Mouse (Mus musculus): ENCODE measurements at regions not wholly inside any gene's neighbourhood (a gene's known extent, or its start where the extent isn't known, plus 50 kb on each side); places are given as distances from the start of the nearest gene placed in this dataset.

GRCm38 (mm10) chr15:62098791-62099660 is 1176.2 kb upstream of the A1bg start:
- H3K9ac ChIP-seq (ENCODE audit: low read depth, low read length) = no peak overlapping the region
- no peak overlapping the region for H3K4me2 ChIP-seq (ENCODE audit: low read length)
- DNase-seq (ENCODE audit: low spot score) = no peak
- WGBS = 61% methylated on average over 16 of the region's 16 CpGs
- no peak for TF ChIP-seq CTCF (IDR thresholded peaks at IDR 0.05; ENCODE audit: low read depth)
- no peaks in the 10 kb centered on the region for H3K27me3 ChIP-seq (ENCODE audit: insufficient read depth, low read length)
- ATAC-seq (replicated peaks; ENCODE audit: low FRiP score, low read depth) = no peak
- H3K4me3 ChIP-seq (replicated peaks; ENCODE audit: low read depth, low read length) = no peak overlapping the region
- H3K27ac ChIP-seq = no peak overlapping the region
- no peaks in the 10 kb centered on the region for H3K9me3 ChIP-seq (replicated peaks; ENCODE audit: low read length)
- no peaks in the 10 kb centered on the region for H3K4me1 ChIP-seq (replicated peaks; ENCODE audit: insufficient read depth, low read length)
- no peaks in the 10 kb centered on the region for H3K36me3 ChIP-seq (ENCODE audit: insufficient read depth, low read length)

GRCm38 (mm10) chr15:62096778-62097177 is 1174.0 kb upstream of the A1bg start:
- Histone ChIP-seq H3K4me1 (replicated peaks; ENCODE audit: insufficient read depth, low read length) (peaks cover 5% of the 10 kb centered on the region; the same call in 1 of the 2 replicates), H3K9me3 (replicated peaks; ENCODE audit: low read length) (no peaks in the 10 kb centered on the region), H3K9ac (ENCODE audit: low read depth, low read length) (no peak overlapping the region), H3K27ac (no peak overlapping the region), H3K4me3 (replicated peaks; ENCODE audit: low read depth, low read length) (no peak overlapping the region), H3K36me3 (ENCODE audit: insufficient read depth, low read length) (no peaks in the 10 kb centered on the region), H3K4me2 (ENCODE audit: low read length) (no peak overlapping the region), H3K27me3 (ENCODE audit: insufficient read depth, low read length) (no peaks in the 10 kb centered on the region)
- no peak for DNase-seq (ENCODE audit: low spot score)
- 89% methylated on average over 7 of the region's 7 CpGs for WGBS
- no peak for TF ChIP-seq CTCF (IDR thresholded peaks at IDR 0.05; ENCODE audit: low read depth)
- ATAC-seq (replicated peaks; ENCODE audit: low FRiP score, low read depth) = no peak

DNA sequence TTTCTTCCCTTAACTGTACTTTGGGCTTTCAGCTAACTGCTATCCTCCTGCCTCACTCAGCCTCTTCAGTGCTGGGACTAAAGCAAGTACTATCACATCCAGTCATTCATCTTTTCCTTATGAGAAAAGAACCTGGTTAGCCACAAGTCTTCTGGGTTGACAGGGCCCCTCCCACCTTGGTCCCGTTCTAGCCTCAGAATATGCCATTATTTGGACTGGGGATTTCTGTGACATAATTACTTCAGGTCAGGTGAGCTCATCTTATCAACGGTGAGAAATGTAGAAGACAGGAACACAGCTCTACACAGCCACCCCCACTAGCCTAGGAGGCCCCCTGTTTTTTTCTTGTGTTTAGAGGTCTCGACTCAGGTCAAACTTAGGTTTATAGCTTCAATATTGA is 1172.4 kb upstream of the A1bg start:
- Histone ChIP-seq H3K9me3 (replicated peaks; ENCODE audit: low read length) (no peaks in the 10 kb centered on the region), H3K27ac (no peak overlapping the region), H3K4me2 (ENCODE audit: low read length) (no peak overlapping the region), H3K27me3 (ENCODE audit: insufficient read depth, low read length) (no peaks in the 10 kb centered on the region), H3K9ac (ENCODE audit: low read depth, low read length) (no peak overlapping the region), H3K4me1 (replicated peaks; ENCODE audit: insufficient read depth, low read length) (peaks cover 5% of the 10 kb centered on the region; the same call in 1 of the 2 replicates), H3K36me3 (ENCODE audit: insufficient read depth, low read length) (no peaks in the 10 kb centered on the region), H3K4me3 (replicated peaks; ENCODE audit: low read depth, low read length) (no peak overlapping the region)
- DNase-seq (ENCODE audit: low spot score) (no peak), ATAC-seq (replicated peaks; ENCODE audit: low FRiP score, low read depth) (no peak)
- TF ChIP-seq CTCF (IDR thresholded peaks at IDR 0.05; ENCODE audit: low read depth) = no peak
- WGBS = 88% methylated on average over 3 of the region's 3 CpGs

- H3K27me3 ChIP-seq (ENCODE audit: insufficient read depth, low read length) = no peaks in the 10 kb centered on the region
- H3K9ac ChIP-seq (ENCODE audit: low read depth, low read length) = no peak overlapping the region
- H3K27ac ChIP-seq = no peak overlapping the region
- TF ChIP-seq CTCF (IDR thresholded peaks at IDR 0.05; ENCODE audit: low read depth) = no peak
- 71% methylated on average over 4 of the region's 4 CpGs for WGBS
- no peaks in the 10 kb centered on the region for H3K9me3 ChIP-seq (replicated peaks; ENCODE audit: low read length)
- H3K4me3 ChIP-seq (replicated peaks; ENCODE audit: low read depth, low read length) = no peak overlapping the region
- ATAC-seq (replicated peaks; ENCODE audit: low FRiP score, low read depth) = no peak
- H3K36me3 ChIP-seq (ENCODE audit: insufficient read depth, low read length) = no peaks in the 10 kb centered on the region
- H3K4me2 ChIP-seq (ENCODE audit: low read length) = no peak overlapping the region
- peaks cover 5% of the 10 kb centered on the region; the same call in 1 of the 2 replicates for H3K4me1 ChIP-seq (replicated peaks; ENCODE audit: insufficient read depth, low read length)
- no peak for DNase-seq (ENCODE audit: low spot score)
Observed at GRCm38 (mm10) chr15:62093672-62094071, 1170.9 kb upstream of the A1bg start.

GRCm38 (mm10) chr15:62092671-62093185 is 1169.9 kb upstream of the A1bg start:
- 5% methylated on average over 5 of the region's 5 CpGs for WGBS
- no peak overlapping the region for H3K27ac ChIP-seq

GRCm38 (mm10) chr15:62091746-62092659 is 1169.2 kb upstream of the A1bg start:
- no peaks in the 10 kb centered on the region for H3K9me3 ChIP-seq (replicated peaks; ENCODE audit: low read length)
- no peak for DNase-seq (ENCODE audit: low spot score)
- no peaks in the 10 kb centered on the region for H3K27me3 ChIP-seq (ENCODE audit: insufficient read depth, low read length)
- H3K9ac ChIP-seq (ENCODE audit: low read depth, low read length) = no peak overlapping the region
- no peak for TF ChIP-seq CTCF (IDR thresholded peaks at IDR 0.05; ENCODE audit: low read depth)
- no peak overlapping the region for H3K27ac ChIP-seq
- no peak overlapping the region for H3K4me3 ChIP-seq (replicated peaks; ENCODE audit: low read depth, low read length)
- WGBS = 59% methylated on average over 12 of the region's 12 CpGs
- H3K4me1 ChIP-seq (replicated peaks; ENCODE audit: insufficient read depth, low read length) = peaks cover 5% of the 10 kb centered on the region; the same call in 1 of the 2 replicates
- no peaks in the 10 kb centered on the region for H3K36me3 ChIP-seq (ENCODE audit: insufficient read depth, low read length)
- no peak overlapping the region for H3K4me2 ChIP-seq (ENCODE audit: low read length)
- ATAC-seq (replicated peaks; ENCODE audit: low FRiP score, low read depth) = no peak

More at GRCm38 (mm10) chr15:62092671-62093185, 1169.9 kb upstream of the A1bg start:
- Histone ChIP-seq H3K9me3 (replicated peaks; ENCODE audit: low read length) (no peaks in the 10 kb centered on the region), H3K36me3 (ENCODE audit: insufficient read depth, low read length) (no peaks in the 10 kb centered on the region), H3K4me2 (ENCODE audit: low read length) (no peak overlapping the region), H3K4me3 (replicated peaks; ENCODE audit: low read depth, low read length) (no peak overlapping the region), H3K9ac (ENCODE audit: low read depth, low read length) (no peak overlapping the region), H3K27me3 (ENCODE audit: insufficient read depth, low read length) (no peaks in the 10 kb centered on the region), H3K4me1 (replicated peaks; ENCODE audit: insufficient read depth, low read length) (peaks cover 5% of the 10 kb centered on the region; the same call in 1 of the 2 replicates)
- peak; percentile 22; the same call in 1 of the 2 replicates for ATAC-seq (replicated peaks; ENCODE audit: low FRiP score, low read depth)
- TF ChIP-seq CTCF (IDR thresholded peaks at IDR 0.05; ENCODE audit: low read depth) = no peak
- peak; percentile 39 for DNase-seq (ENCODE audit: low spot score)
